Mouse (Mus musculus) CH12.LX (cell line): ENCODE measurements around the gene Foxred1. TPM values are rescaled to one million over a fixed set of nuclear protein-coding genes. Genes with fewer than 3 reads are reported as not detected.

ENCODE experiments used
- DNase-seq: peaks from one replicate; pipeline ENCODE4 v3.0.0-alpha.2; 2013; ENCODE audit errors: extremely low read depth
- H3K27ac ChIP-seq: 2 replicates; pipeline ENCODE4 v1.5.1; 2012; ENCODE audit warnings: low read depth, mild to moderate bottlenecking, control low read depth, moderate library complexity; ENCODE audit not compliant: insufficient read depth
- H3K27me3 ChIP-seq: replicated peaks from 2 replicates; pipeline ENCODE3; 2012; ENCODE audit warnings: inconsistent platforms
- H3K36me3 ChIP-seq, 2 experiments: replicated peaks in 1 of 2; 2 replicates each; pipeline versions ENCODE3 to v1.6.1; 2012; ENCODE audit warnings: inconsistent platforms in 1 of 2, low read length in 1 of 2, mild to moderate bottlenecking in 1 of 2, mixed read lengths in 1 of 2, moderate library complexity in 1 of 2; ENCODE audit not compliant: control insufficient read depth in 1 of 2, insufficient read depth in 1 of 2
- H3K4me1 ChIP-seq, 2 experiments: 2 replicates each; pipeline ENCODE4 v1.6.1; 2012; ENCODE audit warnings: inconsistent platforms in 1 of 2, moderate library complexity in 1 of 2; ENCODE audit not compliant: insufficient read depth in 2 of 2, control insufficient read depth in 1 of 2
- H3K4me2 ChIP-seq: 2 replicates; pipeline ENCODE4 v1.6.1; 2012; ENCODE audit warnings: low read depth, mild to moderate bottlenecking, control low read depth; ENCODE audit not compliant: poor library complexity, insufficient read depth, severe bottlenecking
- H3K4me3 ChIP-seq, 3 experiments: fragments of 150-350 bp in 1 of 3; sonication (generic) in 1 of 3; replicated peaks in 1 of 3; 2 replicates each; pipeline versions ENCODE3 to v1.5.1; 2011 to 2012; ENCODE audit warnings: low read depth in 2 of 3, low read length in 2 of 3, mild to moderate bottlenecking in 2 of 3, moderate library complexity in 2 of 3, control low read depth in 1 of 3, improper control_type of control experiment in 1 of 3, inconsistent platforms in 1 of 3, mixed read lengths in 1 of 3; ENCODE audit not compliant: poor library complexity in 1 of 3
- H3K79me2 ChIP-seq: replicated peaks from 2 replicates; pipeline ENCODE4 v1.6.1; 2012; ENCODE audit warnings: mild to moderate bottlenecking, moderate library complexity; ENCODE audit not compliant: control insufficient read depth, poor library complexity, insufficient read depth, severe bottlenecking; ENCODE audit errors: extremely low read depth
- H3K9ac ChIP-seq: 2 replicates; pipeline ENCODE4 v1.6.1; 2012; ENCODE audit warnings: low read depth, mild to moderate bottlenecking, control low read depth, moderate library complexity; ENCODE audit not compliant: insufficient read depth
- H3K9me3 ChIP-seq: replicated peaks from 2 replicates; pipeline ENCODE3; 2012; ENCODE audit warnings: low read length, inconsistent platforms, mixed read lengths
- BHLHE40 ChIP-seq: IDR thresholded peaks from 2 replicates; pipeline ENCODE4 v1.6.1; 2011; ENCODE audit warnings: mild to moderate bottlenecking, low read depth, low read length, improper control_type of control experiment
- CHD2 ChIP-seq: IDR thresholded peaks from 2 replicates; pipeline ENCODE4 v1.6.1; 2011; ENCODE audit warnings: low read length, improper control_type of control experiment
- E2F4 ChIP-seq: IDR thresholded peaks from 2 replicates; pipeline ENCODE4 v1.6.1; 2011; ENCODE audit warnings: low read depth, low read length, improper control_type of control experiment; ENCODE audit not compliant: insufficient replicate concordance
- ELF1 ChIP-seq: IDR thresholded peaks from 2 replicates; pipeline ENCODE4 v1.6.1; 2014; ENCODE audit warnings: low read depth, mild to moderate bottlenecking, inconsistent platforms, low read length, improper control_type of control experiment
- IRF4 ChIP-seq: IDR thresholded peaks from 2 replicates; pipeline ENCODE4 v1.6.1; 2014; ENCODE audit warnings: low read depth, mild to moderate bottlenecking, inconsistent platforms, low read length, improper control_type of control experiment
- JUN ChIP-seq: IDR thresholded peaks from 2 replicates; pipeline ENCODE4 v1.6.1; 2011; ENCODE audit warnings: low read depth, mild to moderate bottlenecking, low read length, improper control_type of control experiment, moderate library complexity; ENCODE audit not compliant: insufficient read depth
- JUND ChIP-seq: conservative IDR thresholded peaks from 2 replicates; pipeline ENCODE4 v1.6.1; 2011; ENCODE audit warnings: low read depth, low read length, improper control_type of control experiment
- MAFK ChIP-seq: IDR thresholded peaks from 2 replicates; pipeline ENCODE4 v1.6.1; 2011; ENCODE audit warnings: low read length, improper control_type of control experiment; ENCODE audit not compliant: insufficient replicate concordance
- MEF2A ChIP-seq: IDR thresholded peaks from 2 replicates; pipeline ENCODE4 v1.6.1; 2014; ENCODE audit warnings: low read depth, mild to moderate bottlenecking, inconsistent platforms, low read length, improper control_type of control experiment, borderline replicate concordance
- MXI1 ChIP-seq: IDR thresholded peaks from 2 replicates; pipeline ENCODE4 v1.6.1; 2011; ENCODE audit warnings: mild to moderate bottlenecking, low read depth, low read length, improper control_type of control experiment
- MYC ChIP-seq: IDR thresholded peaks from 2 replicates; pipeline ENCODE4 v1.6.1; 2011; ENCODE audit warnings: low read depth, mild to moderate bottlenecking, improper control_type of control experiment, low read length
- NELFE ChIP-seq: IDR thresholded peaks from 2 replicates; pipeline ENCODE4 v1.6.1; 2011; ENCODE audit warnings: low read depth, low read length, improper control_type of control experiment
- SIN3A ChIP-seq: IDR thresholded peaks from 2 replicates; pipeline ENCODE4 v1.6.1; 2012; ENCODE audit warnings: low read length, improper control_type of control experiment, inconsistent platforms
- TBP ChIP-seq: conservative IDR thresholded peaks from 2 replicates; pipeline ENCODE4 v1.6.1; 2011; ENCODE audit warnings: low read depth, low read length, improper control_type of control experiment
- TCF12 ChIP-seq: IDR thresholded peaks from 2 replicates; pipeline ENCODE4 v1.6.1; 2014; ENCODE audit warnings: low read depth, mild to moderate bottlenecking, inconsistent platforms, low read length, improper control_type of control experiment
- UBTF ChIP-seq: IDR thresholded peaks from 2 replicates; pipeline ENCODE4 v1.6.1; 2012; ENCODE audit warnings: low read depth, mild to moderate bottlenecking, inconsistent platforms, low read length, improper control_type of control experiment, moderate library complexity
- USF1 ChIP-seq: IDR thresholded peaks from 2 replicates; pipeline ENCODE4 v1.6.1; 2014; ENCODE audit warnings: low read depth, mild to moderate bottlenecking, inconsistent platforms, low read length, improper control_type of control experiment
- USF2 ChIP-seq: conservative IDR thresholded peaks from 2 replicates; pipeline ENCODE4 v1.6.1; 2011; ENCODE audit warnings: low read depth, low read length, improper control_type of control experiment
- ZKSCAN1 ChIP-seq: IDR thresholded peaks from 2 replicates; pipeline ENCODE4 v1.6.1; 2012; ENCODE audit warnings: low read depth, inconsistent platforms, low read length, improper control_type of control experiment, borderline replicate concordance
- dilution Hi-C: fragments of 300-500 bp; cut with MboI; formaldehyde crosslinking; loops from 2 replicates; pipeline ENCODE4 v1.14.3; 2020; ENCODE audit warnings: low sequenced_read_pairs; ENCODE audit not compliant: extremely low pct_unique_long_range_greater_than_20kb, extremely low pct_ligation_motif_present
- in situ Hi-C: fragments of 300-500 bp; cut with MboI; formaldehyde crosslinking; loops from 3 replicates; pipeline ENCODE4 v1.14.3; 2019; ENCODE audit warnings: low sequenced_read_pairs, low pct_ligation_motif_present, low pct_unique_long_range_greater_than_20kb, mixed read lengths
- polyA plus RNA-seq: library from polyadenylated mRNA; unstranded; fragments of >175 nt; gene quantifications from 2 replicates; pipeline ENCODE4 v1.2.1, GENCODE M21; 2012; ENCODE audit warnings: low read depth; ENCODE audit not compliant: insufficient read length
- total RNA-seq, 2 experiments: library from RNA; depleted of rRNA; stranded (reverse); fragments of 300-350 nt in 1 of 2; fragments of >200 nt in 1 of 2; gene quantifications; 2 replicates each; pipeline ENCODE4 v1.2.3; 2012 to 2014

The Foxred1 gene
- total and polyA plus RNA-seq, 3 experiments, result 31.1 to 69.1 (median 40.3) TPM

- Histone ChIP-seq H3K27me3 (no peaks in the 10 kb centered on the region), H3K4me1 (no peaks in the 10 kb centered on the region), H3K27ac (no peak overlapping the region), H3K9me3 (no peaks in the 10 kb centered on the region), H3K36me3 (peaks cover 0 to 27% of the 10 kb centered on the region in 2 experiments), H3K4me3 (no peak overlapping the region), H3K4me2 (no peak overlapping the region), H3K9ac (no peak overlapping the region), H3K79me2 (no peaks in the 10 kb centered on the region)
- in situ Hi-C loops (no loop called here), dilution Hi-C loops (no loop called here)
- DNase-seq, result no peak
- TF ChIP-seq BHLHE40 (no peak), USF1 (no peak)
These were observed 28.2 kb upstream of the Foxred1 start for GRCm38 (mm10) chr9:35238915-35239571.

GRCm38 (mm10) chr9:35238371-35238770 is 27.5 kb upstream of the Foxred1 start:
- in situ Hi-C loops (no loop called here), dilution Hi-C loops (no loop called here)
- no peak overlapping the region for H3K27ac ChIP-seq
- no peak overlapping the region for H3K4me2 ChIP-seq
- no peak overlapping the region for H3K9ac ChIP-seq
- DNase-seq, result no peak
- H3K4me3 ChIP-seq, result no peak overlapping the region
- H3K36me3 ChIP-seq, result peaks cover 0 to 32% of the 10 kb centered on the region in 2 experiments
- H3K4me1 ChIP-seq, result no peaks in the 10 kb centered on the region
- H3K9me3 ChIP-seq, result no peaks in the 10 kb centered on the region
- H3K79me2 ChIP-seq, result no peaks in the 10 kb centered on the region
- H3K27me3 ChIP-seq, result no peaks in the 10 kb centered on the region
- no peak for TF ChIP-seq JUN
- TF ChIP-seq USF2, result no peak
- TF ChIP-seq SIN3A, result no peak
- no peak for TF ChIP-seq ZKSCAN1
- no peak for TF ChIP-seq TBP
- TF ChIP-seq IRF4, result no peak
- no peak for TF ChIP-seq UBTF
- no peak for TF ChIP-seq NELFE
- TF ChIP-seq JUND, result no peak
- TF ChIP-seq CHD2, result no peak
- no peak for TF ChIP-seq TCF12

GRCm38 (mm10) chr9:35235996-35236395 is 25.1 kb upstream of the Foxred1 start:
- Histone ChIP-seq H3K27me3 (no peaks in the 10 kb centered on the region), H3K27ac (no peak overlapping the region), H3K4me2 (no peak overlapping the region), H3K9me3 (no peaks in the 10 kb centered on the region), H3K4me1 (no peaks in the 10 kb centered on the region), H3K9ac (no peak overlapping the region), H3K79me2 (no peaks in the 10 kb centered on the region), H3K36me3 (peaks cover 7 to 51% of the 10 kb centered on the region in 2 experiments), H3K4me3 (no peak overlapping the region)
- dilution Hi-C loops, result no loop called here
- DNase-seq, result no peak
- no peak for TF ChIP-seq IRF4
- no peak for TF ChIP-seq UBTF
- TF ChIP-seq MXI1, result no peak
- TF ChIP-seq USF1, result no peak
- no peak for TF ChIP-seq MYC
- no peak for TF ChIP-seq ELF1
- no peak for TF ChIP-seq TBP
- TF ChIP-seq E2F4, result no peak
- TF ChIP-seq MAFK, result no peak
- no peak for TF ChIP-seq BHLHE40
- TF ChIP-seq MEF2A, result no peak
- in situ Hi-C loops, result no loop called here
